Mouse (Mus musculus): ENCODE results near the gene Brd2.

DNA sequence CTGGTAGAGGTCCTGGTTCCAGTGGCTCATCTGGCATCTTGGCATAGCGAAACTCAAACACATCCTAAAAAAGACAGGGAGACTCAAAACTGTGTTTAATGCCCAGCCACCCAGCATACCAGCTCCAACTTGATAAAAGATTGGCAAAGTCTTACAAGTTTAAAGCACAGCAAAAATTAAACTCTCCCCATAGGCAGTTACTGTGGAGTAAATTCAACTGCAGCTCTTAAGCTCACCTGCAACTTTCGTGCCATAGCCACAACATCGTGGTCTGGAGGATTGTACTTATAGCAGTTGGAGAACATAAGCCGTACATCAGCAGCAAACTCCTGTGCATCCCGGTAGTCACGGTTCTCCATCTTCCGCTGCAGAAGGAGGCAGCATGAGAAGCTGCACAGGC is 8.3 kb downstream of the Brd2 start:
- TF ChIP-seq CTCF (IDR thresholded peaks at IDR 0.05; ENCODE audit: low read depth): no peak
- no peak for TF ChIP-seq EP300 (optimal IDR thresholded peaks at IDR 0.05)
